Mouse (Mus musculus) lung, adult 18-20 months (tissue): Measurements from ENCODE around the gene Klhl8.
A peak's percentile ranks its signal among the peaks of the same experiment; 100 is the strongest.

Source experiments
- DNase-seq, 2 experiments: peaks; one replicate each; pipeline ENCODE4 v3.0.0; 2022; ENCODE audit warnings: mixed read lengths in 2 of 2

Klhl8 gene

GRCm38 (mm10) chr5:103914335-103915226, 3.5 kb upstream of the Klhl8 start:
- no peak for DNase-seq

GRCm38 (mm10) chr5:103913150-103913549, 2.1 kb upstream of the Klhl8 start:
- DNase-seq = no peak

GRCm38 (mm10) chr5:103911555-103911954, 496 bp upstream of the Klhl8 start:
- no peak for DNase-seq

GRCm38 (mm10) chr5:103910156-103910555, 903 bp downstream of the Klhl8 start:
- DNase-seq = no peak

- no peak for DNase-seq
Measured at GRCm38 (mm10) chr5:103909466-103909865, 1.6 kb downstream of the Klhl8 start.

- DNase-seq = no peak
Measured at GRCm38 (mm10) chr5:103908851-103909250, 2.2 kb downstream of the Klhl8 start.

- no peak for DNase-seq
Measured at GRCm38 (mm10) chr5:103907844-103908243, 3.2 kb downstream of the Klhl8 start.

GRCm38 (mm10) chr5:103906173-103906572, 4.9 kb downstream of the Klhl8 start:
- no peak for DNase-seq

- no peak for DNase-seq
Measured at GRCm38 (mm10) chr5:103898310-103898709, 12.7 kb downstream of the Klhl8 start.

- DNase-seq = no peak
Measured at GRCm38 (mm10) chr5:103889766-103890165, 21.3 kb downstream of the Klhl8 start.

- DNase-seq = no peak
Measured at GRCm38 (mm10) chr5:103863759-103864158, 47.3 kb downstream of the Klhl8 start.

GRCm38 (mm10) chr5:103860622-103861021, 50.4 kb downstream of the Klhl8 start:
- DNase-seq = no peak

- no peak for DNase-seq
Measured at GRCm38 (mm10) chr5:103857151-103857550, 53.9 kb downstream of the Klhl8 start.

GRCm38 (mm10) chr5:103856286-103857009, 54.6 kb downstream of the Klhl8 start:
- DNase-seq = peak in 1 of 2 experiments; percentile 60

- peak; percentile 59 to 76 for DNase-seq
Measured at GRCm38 (mm10) chr5:103855483-103856211, 55.4 kb downstream of the Klhl8 start.

GRCm38 (mm10) chr5:103854807-103855194, 56.3 kb downstream of the Klhl8 start:
- DNase-seq = no peak

- DNase-seq = no peak
Measured at GRCm38 (mm10) chr5:103854041-103854806, 56.8 kb downstream of the Klhl8 start.

- DNase-seq = no peak
Measured at GRCm38 (mm10) chr5:103852756-103853549, 58.1 kb downstream of the Klhl8 start.

- peak in 1 of 2 experiments; percentile 52 for DNase-seq
Measured at GRCm38 (mm10) chr5:103848546-103848945, 62.5 kb downstream of the Klhl8 start.

GRCm38 (mm10) chr5:103846609-103847008, 64.5 kb downstream of the Klhl8 start:
- no peak for DNase-seq

- DNase-seq = peak; percentile 71 to 80
Measured at GRCm38 (mm10) chr5:103846154-103846551, 64.9 kb downstream of the Klhl8 start.
